Mouse (Mus musculus) stomach, embryonic 16.5 days (tissue): Measurements from ENCODE around the gene Pde3a. TPM values are rescaled to one million over a fixed set of nuclear protein-coding genes. Genes with fewer than 3 reads are reported as not detected.
A peak's percentile ranks its signal among the peaks of the same experiment; 100 is the strongest.

Source experiments
- ATAC-seq: fragments of 200-750 bp; cut with Nextera tagmentation; 2 replicates; pipeline ENCODE4 v1.8.0; 2017; ENCODE audit warnings: moderate number of reproducible peaks, moderate TSS enrichment; ENCODE audit not compliant: insufficient read depth, low FRiP score
- H3K27ac ChIP-seq: fragments of 300-500 bp; sonication (generic); 2 replicates; pipeline ENCODE4 v1.5.1; 2014; ENCODE audit warnings: low read length
- H3K27me3 ChIP-seq: fragments of 300-500 bp; sonication (generic); 2 replicates; pipeline ENCODE4 v1.6.1; 2014; ENCODE audit warnings: low read length, control low read depth, mixed read lengths; ENCODE audit not compliant: control insufficient read depth, insufficient read depth
- H3K36me3 ChIP-seq: fragments of 300-500 bp; sonication (generic); 2 replicates; pipeline ENCODE4 v1.6.1; 2014; ENCODE audit warnings: low read length; ENCODE audit not compliant: control insufficient read depth, insufficient read depth
- H3K4me1 ChIP-seq: fragments of 300-500 bp; sonication (generic); 2 replicates; pipeline ENCODE4 v1.6.1; 2014; ENCODE audit warnings: low read length, control low read depth, mixed read lengths; ENCODE audit not compliant: control insufficient read depth, insufficient read depth
- H3K4me2 ChIP-seq: fragments of 300-500 bp; sonication (generic); 2 replicates; pipeline ENCODE4 v1.6.1; 2014; ENCODE audit warnings: low read depth, low read length, mixed read lengths
- H3K4me3 ChIP-seq: fragments of 300-500 bp; sonication (generic); replicated peaks from 2 replicates; pipeline ENCODE4 v1.5.1; 2014; ENCODE audit warnings: mild to moderate bottlenecking, low read length
- H3K9ac ChIP-seq: fragments of 300-500 bp; sonication (generic); 2 replicates; pipeline ENCODE4 v1.6.1; 2014; ENCODE audit warnings: low read length
- H3K9me3 ChIP-seq: fragments of 300-500 bp; sonication (generic); replicated peaks from 2 replicates; pipeline ENCODE4 v1.6.1; 2016; ENCODE audit warnings: low read length, control low read depth; ENCODE audit not compliant: control insufficient read depth
- WGBS: fragments of 180-500 bp; shearing (Covaris S2); extraction: QIAGEN DNeasy Blood & Tissue Kit; methylation state at CpG from one replicate; pipeline ENCODE4 v1.1.7; 2014; 5-methylcytosine and 5-hydroxymethylcytosine counted together
- polyA plus RNA-seq: library from polyadenylated mRNA; unstranded; fragments of >200 nt; fragmentation: Nextera tagmentation; extraction: Ambion mirVana; gene quantifications from 2 replicates; pipeline ENCODE4 v1.2.1, GENCODE M21; 2015

Gene Pde3a
- polyA plus RNA-seq, 1 experiment from 2014 or later, result 9.6 TPM

- Histone ChIP-seq H3K9me3 (no peaks in the 10 kb centered on the region), H3K27ac (peak overlapping the region; percentile 48; the same call in 1 of the 2 replicates), H3K4me3 (no peak overlapping the region), H3K4me2 (no peak overlapping the region), H3K27me3 (no peaks in the 10 kb centered on the region), H3K36me3 (no peaks in the 10 kb centered on the region), H3K4me1 (no peaks in the 10 kb centered on the region; the same call in 1 of the 2 replicates), H3K9ac (no peak overlapping the region)
- ATAC-seq, result no peak
- WGBS, result 53% methylated on average over 8 of the region's 8 CpGs
Observed at GRCm38 (mm10) chr6:141448886-141449285, 199.8 kb downstream of the Pde3a start.

- H3K9me3 ChIP-seq, result no peaks in the 10 kb centered on the region
- no peaks in the 10 kb centered on the region for H3K27me3 ChIP-seq
- no peaks in the 10 kb centered on the region for H3K36me3 ChIP-seq
- ATAC-seq, result no peak
- no peak overlapping the region for H3K9ac ChIP-seq
- no peak overlapping the region for H3K27ac ChIP-seq
- no peaks in the 10 kb centered on the region for H3K4me1 ChIP-seq
- H3K4me3 ChIP-seq, result no peak overlapping the region
- 68% methylated on average over 5 of the region's 5 CpGs for WGBS
- H3K4me2 ChIP-seq, result no peak overlapping the region
Observed at GRCm38 (mm10) chr6:141455335-141455734, 206.3 kb downstream of the Pde3a start.

DNA sequence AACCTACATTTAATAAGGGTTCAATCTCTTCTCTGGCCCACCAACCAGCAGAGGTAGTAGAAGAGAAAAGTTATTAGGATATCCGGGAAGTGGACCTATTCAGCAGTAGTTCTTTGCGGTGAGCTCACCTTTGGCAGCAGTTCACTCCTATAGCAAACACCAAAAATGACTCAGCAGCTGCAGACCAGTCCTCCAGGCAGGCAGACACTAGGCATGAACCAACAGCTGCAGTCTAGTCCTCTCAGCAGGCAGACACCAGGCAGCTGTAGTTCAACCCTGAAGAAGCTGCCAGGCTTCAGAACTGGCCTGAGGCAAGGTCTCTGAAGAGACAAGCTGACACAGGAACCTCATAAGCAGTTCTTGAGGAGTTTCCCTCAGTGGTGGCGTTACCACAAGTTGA lies 207.5 kb downstream of the Pde3a start:
- 79% methylated on average over 3 of the region's 3 CpGs for WGBS
- no peak overlapping the region for H3K4me2 ChIP-seq
- ATAC-seq, result no peak
- H3K9me3 ChIP-seq, result no peaks in the 10 kb centered on the region
- H3K4me1 ChIP-seq, result no peaks in the 10 kb centered on the region
- H3K27me3 ChIP-seq, result no peaks in the 10 kb centered on the region
- H3K27ac ChIP-seq, result no peak overlapping the region
- no peaks in the 10 kb centered on the region for H3K36me3 ChIP-seq
- H3K9ac ChIP-seq, result no peak overlapping the region
- no peak overlapping the region for H3K4me3 ChIP-seq

- Histone ChIP-seq H3K4me2 (no peak overlapping the region), H3K36me3 (peaks cover 9% of the 10 kb centered on the region), H3K27me3 (no peaks in the 10 kb centered on the region), H3K27ac (no peak overlapping the region), H3K9me3 (no peaks in the 10 kb centered on the region; the same call in 1 of the 2 replicates), H3K4me3 (no peak overlapping the region), H3K9ac (no peak overlapping the region), H3K4me1 (0 out of 2 replicates have a peak, but pooled peaks cover 4% of the 10 kb centered on the region)
- 92% methylated on average over 2 of the region's 2 CpGs for WGBS
- no peak for ATAC-seq
Observed at GRCm38 (mm10) chr6:141470251-141470650, 221.2 kb downstream of the Pde3a start.

DNA sequence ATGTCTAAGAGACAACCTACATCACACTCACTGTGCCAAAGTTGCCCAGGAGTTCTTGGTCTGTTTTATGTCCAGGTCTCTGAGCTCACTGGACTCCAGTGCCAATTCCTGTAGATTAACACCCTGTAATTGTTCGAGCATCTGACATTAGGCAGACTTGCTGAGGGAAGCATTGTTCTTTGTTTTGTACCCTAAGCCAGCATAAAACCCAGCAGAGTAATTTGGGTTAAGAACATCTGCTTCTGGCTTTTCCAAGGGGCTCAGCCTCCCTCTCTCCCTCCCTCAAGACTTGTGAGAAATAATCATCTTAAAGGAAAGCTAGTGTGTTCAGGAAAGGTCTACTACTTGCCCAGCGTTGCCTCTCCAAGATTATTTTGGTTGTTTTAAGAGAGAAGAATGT lies 225.2 kb downstream of the Pde3a start:
- no peak overlapping the region for H3K4me3 ChIP-seq
- no peak overlapping the region for H3K9ac ChIP-seq
- H3K27ac ChIP-seq, result no peak overlapping the region
- H3K9me3 ChIP-seq, result no peaks in the 10 kb centered on the region; the same call in 1 of the 2 replicates
- H3K27me3 ChIP-seq, result no peaks in the 10 kb centered on the region
- no peak overlapping the region for H3K4me2 ChIP-seq
- WGBS, result 51% methylated on average over 2 of the region's 2 CpGs
- 0 out of 2 replicates have a peak, but pooled peaks cover 4% of the 10 kb centered on the region for H3K4me1 ChIP-seq
- no peak for ATAC-seq
- peaks cover 9% of the 10 kb centered on the region for H3K36me3 ChIP-seq

DNA sequence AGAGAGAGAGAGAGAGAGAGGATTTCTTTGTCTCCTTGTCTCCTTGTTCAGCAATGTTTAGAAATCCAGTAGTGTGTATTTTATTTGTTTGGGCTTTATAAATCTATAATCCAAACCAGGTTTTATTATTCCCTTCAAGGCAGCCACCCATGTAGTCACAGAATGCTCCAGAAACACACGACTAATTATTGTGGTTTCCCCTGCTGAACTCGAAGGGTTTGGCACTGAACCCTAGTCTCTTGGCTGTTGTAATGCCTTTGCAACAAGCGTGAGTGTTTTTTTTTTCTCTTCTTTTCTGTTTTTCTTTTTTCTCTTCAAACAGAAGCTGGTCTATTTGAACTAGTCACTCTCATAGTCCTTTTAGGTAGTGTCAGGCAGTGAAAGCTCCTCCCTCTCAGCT lies 225.6 kb downstream of the Pde3a start:
- Histone ChIP-seq H3K4me1 (0 out of 2 replicates have a peak, but pooled peaks cover 4% of the 10 kb centered on the region), H3K27me3 (no peaks in the 10 kb centered on the region), H3K4me3 (no peak overlapping the region), H3K9me3 (no peaks in the 10 kb centered on the region; the same call in 1 of the 2 replicates), H3K9ac (no peak overlapping the region), H3K27ac (no peak overlapping the region), H3K36me3 (peaks cover 6% of the 10 kb centered on the region), H3K4me2 (no peak overlapping the region)
- no peak for ATAC-seq
- 34% methylated on average over 3 of the region's 3 CpGs for WGBS

DNA sequence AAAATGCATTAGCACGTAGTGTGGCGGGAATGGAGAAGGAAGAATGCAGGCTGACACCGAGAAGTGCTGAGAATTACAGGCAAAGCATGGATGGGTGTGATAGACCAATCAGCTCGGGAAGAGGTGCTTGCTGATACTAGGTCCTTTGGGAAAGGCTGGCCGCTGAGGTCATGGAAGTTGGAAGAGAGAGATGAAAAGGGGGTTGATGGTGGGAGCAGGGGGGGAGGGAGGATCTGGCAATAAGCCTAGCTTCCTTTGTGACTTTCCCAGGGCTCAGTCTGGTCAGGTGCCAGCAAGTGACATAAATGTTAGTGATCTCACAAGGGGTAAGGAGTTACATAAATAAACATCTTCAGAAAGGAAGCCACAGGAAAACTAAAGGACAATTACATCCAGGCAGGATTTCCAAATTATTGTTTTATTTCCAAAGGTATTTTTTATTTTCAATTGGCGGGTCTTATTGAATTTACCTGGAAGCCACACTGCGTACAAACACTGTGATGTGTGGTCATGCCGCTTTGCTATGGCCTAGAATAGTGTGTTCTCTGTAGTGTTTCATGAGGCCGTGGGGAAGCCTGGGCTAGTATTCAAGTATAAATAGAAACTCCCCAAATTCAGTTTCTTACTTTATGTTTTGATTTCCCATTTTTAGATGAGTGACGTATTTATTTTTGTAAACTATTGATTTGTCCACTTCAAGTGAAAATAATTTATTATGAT lies 236.4 kb downstream of the Pde3a start:
- Histone ChIP-seq H3K4me2 (no peak overlapping the region), H3K4me3 (no peak overlapping the region), H3K36me3 (no peaks in the 10 kb centered on the region), H3K4me1 (0 out of 2 replicates have a peak, but pooled peaks cover 2% of the 10 kb centered on the region), H3K27me3 (no peaks in the 10 kb centered on the region), H3K9ac (no peak overlapping the region), H3K27ac (no peak overlapping the region), H3K9me3 (no peaks in the 10 kb centered on the region)
- WGBS, result 57% methylated on average over 10 of the region's 10 CpGs
- no peak for ATAC-seq

GRCm38 (mm10) chr6:141487266-141487665 lies 238.2 kb downstream of the Pde3a start:
- Histone ChIP-seq H3K4me3 (no peak overlapping the region), H3K9me3 (no peaks in the 10 kb centered on the region), H3K27me3 (no peaks in the 10 kb centered on the region), H3K9ac (no peak overlapping the region), H3K27ac (no peak overlapping the region), H3K4me1 (0 out of 2 replicates have a peak, but pooled peaks cover 2% of the 10 kb centered on the region), H3K36me3 (no peaks in the 10 kb centered on the region), H3K4me2 (no peak overlapping the region)
- 75% methylated on average over 7 of the region's 7 CpGs for WGBS
- ATAC-seq, result no peak

DNA sequence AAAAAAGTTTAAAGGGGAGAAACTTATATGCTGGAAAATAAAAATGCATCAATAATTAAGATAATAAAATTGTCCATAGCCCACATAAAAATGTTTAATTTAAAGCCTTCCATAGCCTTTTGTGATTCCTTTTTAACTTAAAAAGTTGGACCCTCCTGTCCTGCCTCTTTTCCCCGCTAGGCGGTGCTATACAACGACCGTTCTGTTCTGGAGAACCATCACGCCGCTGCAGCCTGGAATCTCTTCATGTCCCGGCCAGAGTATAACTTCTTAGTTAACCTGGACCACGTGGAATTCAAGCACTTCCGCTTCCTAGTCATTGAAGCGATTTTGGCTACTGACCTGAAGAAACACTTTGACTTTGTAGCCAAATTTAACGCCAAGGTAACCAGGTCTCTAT lies 239.6 kb downstream of the Pde3a start:
- Histone ChIP-seq H3K27me3 (no peaks in the 10 kb centered on the region), H3K4me2 (no peak overlapping the region), H3K36me3 (no peaks in the 10 kb centered on the region), H3K9me3 (no peaks in the 10 kb centered on the region), H3K9ac (no peak overlapping the region), H3K27ac (no peak overlapping the region), H3K4me1 (0 out of 2 replicates have a peak, but pooled peaks cover 2% of the 10 kb centered on the region), H3K4me3 (no peak overlapping the region)
- no peak for ATAC-seq
- WGBS, result 21% methylated on average over 11 of the region's 11 CpGs
